Mouse (Mus musculus) heart, adult 2 months (tissue): Measurements from ENCODE around the gene Styxl1. TPM values are rescaled to one million over a fixed set of nuclear protein-coding genes. Genes with fewer than 3 reads are reported as not detected.

Experiments
- DNase-seq, 2 experiments: peaks; one replicate each; pipeline ENCODE4 v3.0.0; 2021
- H3K27ac ChIP-seq: fragments of 200-600 bp; 2 replicates; pipeline ENCODE4 v1.8.1; 2022
- H3K27me3 ChIP-seq: fragments of 200-500 bp; 2 replicates; pipeline ENCODE4 v1.6.1; 2012; ENCODE audit warnings: mild to moderate bottlenecking, low read length, inconsistent platforms, mixed read lengths; ENCODE audit not compliant: control insufficient read depth, insufficient read depth
- H3K36me3 ChIP-seq: fragments of 200-500 bp; 2 replicates; pipeline ENCODE4 v1.6.1; 2012; ENCODE audit warnings: low read length, inconsistent platforms; ENCODE audit not compliant: control insufficient read depth, insufficient read depth
- H3K4me1 ChIP-seq: fragments of 200-500 bp; 2 replicates; pipeline ENCODE4 v1.6.1; 2011; ENCODE audit warnings: low read length; ENCODE audit not compliant: control insufficient read depth, insufficient read depth
- H3K4me3 ChIP-seq: fragments of 200-600 bp; 2 replicates; pipeline ENCODE4 v1.8.1; 2022
- H3K79me2 ChIP-seq: fragments of 200-500 bp; replicated peaks from 2 replicates; pipeline ENCODE4 v1.6.1; 2012; ENCODE audit warnings: mild to moderate bottlenecking, inconsistent platforms, low read length, moderate library complexity, mixed read lengths; ENCODE audit not compliant: control insufficient read depth, insufficient read depth
- H3K9ac ChIP-seq: fragments of 200-500 bp; 2 replicates; pipeline ENCODE4 v1.6.1; 2012; ENCODE audit warnings: low read depth, mild to moderate bottlenecking, control low read depth, inconsistent platforms, low read length, mixed read lengths
- CTCF ChIP-seq: fragments of 200-600 bp; IDR thresholded peaks from 2 replicates; pipeline ENCODE4 v1.8.1; 2022; ENCODE audit warnings: antibody characterized with exemption, mild to moderate bottlenecking, moderate library complexity
- EP300 ChIP-seq: fragments of 200-500 bp; IDR thresholded peaks from 2 replicates; pipeline ENCODE4 v1.6.1; 2011; ENCODE audit warnings: low read depth, low read length, control low read depth; ENCODE audit not compliant: insufficient read depth
- POLR2A ChIP-seq: fragments of 200-500 bp; IDR thresholded peaks from 2 replicates; pipeline ENCODE4 v1.6.1; 2011; ENCODE audit warnings: mild to moderate bottlenecking, low read depth, low read length, control low read depth; ENCODE audit not compliant: insufficient read depth
- WGBS: fragments of 180-500 bp; shearing (Covaris S2); methylation state at CpG from one replicate; pipeline ENCODE4 v1.1.7; 2018; 5-methylcytosine and 5-hydroxymethylcytosine counted together
- intact Hi-C: fragments of 180-260 bp; cut with DNase I; formaldehyde crosslinking; loops from one replicate; pipeline ENCODE4 v1.15.1; 2025
- polyA plus RNA-seq: library from polyadenylated mRNA; depleted of rRNA; stranded (reverse); fragments of >200 nt; gene quantifications from 2 replicates; pipeline ENCODE4 v1.2.3, GENCODE M21; 2012
- total RNA-seq, 2 experiments: library from RNA; stranded (reverse); gene quantifications; 2 replicates each; pipeline ENCODE4 v1.2.3; 2021

The Styxl1 gene
- total and polyA plus RNA-seq, 3 experiments: 0.20 TPM; not detected in 2

- peaks cover 2% of the 10 kb centered on the region; the same call in 1 of the 2 replicates for H3K79me2 ChIP-seq
- H3K36me3 ChIP-seq: peaks cover 8% of the 10 kb centered on the region; the same call in 1 of the 2 replicates
- H3K27me3 ChIP-seq: no peaks in the 10 kb centered on the region
- H3K27ac ChIP-seq: peak within 1 kb of the TSS; percentile 97
- TF ChIP-seq POLR2A (peak; percentile 99), EP300 (peak; percentile 77; the same call in 1 of the 2 replicates), CTCF (no peak)
- H3K4me3 ChIP-seq: peak within 1 kb of the TSS; percentile 100
- peak within 1 kb of the TSS; percentile 97 for H3K9ac ChIP-seq
- DNase-seq: peak; percentile 96 to 99
- intact Hi-C loops: loop anchor here (1.0 to 5.0 kb wide), 3 partner anchors 28 to 231 kb away; partner anchors contain the start of genes Hip1 and Srrm3
- under 1% methylated on average over 70 of the region's 70 CpGs for WGBS
- H3K4me1 ChIP-seq: peaks cover 6% of the 10 kb centered on the region
Measured at GRCm38 (mm10) chr5:135778471-135779445, 573 bp upstream of the Styxl1 start, which contains the start of gene Mdh2. Gene Mdh2 (plus strand): TSS chr5:135778480.

- TF ChIP-seq EP300 (no peak), CTCF (no peak), POLR2A (no peak)
- intact Hi-C loops: loop anchor here (2.0 to 5.0 kb wide), 3 partner anchors 30 to 229 kb away; partner anchors contain the start of gene Hip1
- Histone ChIP-seq H3K27ac (no peak overlapping the region), H3K4me1 (peaks cover 4% of the 10 kb centered on the region), H3K27me3 (no peaks in the 10 kb centered on the region), H3K4me3 (no peak overlapping the region), H3K79me2 (peaks cover 2% of the 10 kb centered on the region; the same call in 1 of the 2 replicates), H3K9ac (no peak overlapping the region), H3K36me3 (peaks cover 8% of the 10 kb centered on the region; the same call in 1 of the 2 replicates)
- no peak for DNase-seq
- 75% methylated on average over 4 of the region's 4 CpGs for WGBS
Measured at GRCm38 (mm10) chr5:135776546-135776945, 1.6 kb downstream of the Styxl1 start.

GRCm38 (mm10) chr5:135772519-135772918 is 5.7 kb downstream of the Styxl1 start:
- WGBS: 10% methylated on average over 3 of the region's 3 CpGs
- Histone ChIP-seq H3K9ac (no peak overlapping the region), H3K4me3 (no peak overlapping the region), H3K4me1 (no peaks in the 10 kb centered on the region), H3K27ac (no peak overlapping the region), H3K27me3 (no peaks in the 10 kb centered on the region), H3K36me3 (no peaks in the 10 kb centered on the region), H3K79me2 (no peaks in the 10 kb centered on the region)
- no peak for DNase-seq
- no peak for TF ChIP-seq EP300
- intact Hi-C loops: no loop called here

- DNase-seq: no peak
- intact Hi-C loops: loop anchor here (5.0 kb wide), 2 partner anchors 213 to 363 kb away; no protein-coding TSS in a partner anchor
- 55% methylated on average over 3 of the region's 3 CpGs for WGBS
- H3K27me3 ChIP-seq: no peaks in the 10 kb centered on the region
- H3K4me3 ChIP-seq: no peak overlapping the region
- no peak overlapping the region for H3K27ac ChIP-seq
- H3K36me3 ChIP-seq: no peaks in the 10 kb centered on the region
- no peak for TF ChIP-seq EP300
- no peak for TF ChIP-seq POLR2A
- no peak for TF ChIP-seq CTCF
- no peak overlapping the region for H3K9ac ChIP-seq
- peaks cover 2% of the 10 kb centered on the region for H3K4me1 ChIP-seq
- no peaks in the 10 kb centered on the region for H3K79me2 ChIP-seq
Measured at GRCm38 (mm10) chr5:135764971-135765370, 13.2 kb downstream of the Styxl1 start.

GRCm38 (mm10) chr5:135763526-135763925 is 14.7 kb downstream of the Styxl1 start:
- intact Hi-C loops: loop anchor here (1.0 to 5.0 kb wide), 4 partner anchors 135 to 361 kb away; no protein-coding TSS in a partner anchor
- Histone ChIP-seq H3K27ac (no peak overlapping the region), H3K79me2 (no peaks in the 10 kb centered on the region), H3K36me3 (no peaks in the 10 kb centered on the region), H3K4me1 (peaks cover 2% of the 10 kb centered on the region), H3K4me3 (no peak overlapping the region), H3K9ac (no peak overlapping the region), H3K27me3 (no peaks in the 10 kb centered on the region)
- DNase-seq: peak; percentile 62 to 81
- no peak for TF ChIP-seq POLR2A
- peak; percentile 95 for TF ChIP-seq CTCF
- peak; percentile 91; the same call in 1 of the 2 replicates for TF ChIP-seq EP300
- WGBS: 2% methylated on average over 7 of the region's 7 CpGs

GRCm38 (mm10) chr5:135761881-135762280 is 16.3 kb downstream of the Styxl1 start:
- Histone ChIP-seq H3K9ac (no peak overlapping the region), H3K36me3 (no peaks in the 10 kb centered on the region), H3K4me1 (peaks cover 2% of the 10 kb centered on the region), H3K27ac (no peak overlapping the region), H3K79me2 (no peaks in the 10 kb centered on the region), H3K27me3 (no peaks in the 10 kb centered on the region), H3K4me3 (no peak overlapping the region)
- intact Hi-C loops: loop anchor here (2.0 to 5.0 kb wide), 3 partner anchors 133 to 360 kb away; no protein-coding TSS in a partner anchor
- no peak for DNase-seq
- TF ChIP-seq CTCF (no peak), POLR2A (no peak), EP300 (no peak)
- 77% methylated on average over 3 of the region's 3 CpGs for WGBS
